Mouse (Mus musculus) lung, postnatal 0 days (tissue): ENCODE measurements at regions not wholly inside any gene's neighbourhood (a gene's known extent, or its start where the extent isn't known, plus 50 kb on each side); places are given as distances from the start of the nearest gene placed in this dataset.

ENCODE experiments used
- CTCF ChIP-seq: IDR thresholded peaks from 2 replicates; pipeline ENCODE4 v1.5.1; 2016; ENCODE audit warnings: antibody characterized with exemption, mild to moderate bottlenecking
- EP300 ChIP-seq: IDR thresholded peaks from 2 replicates; pipeline ENCODE4 v1.6.1; 2016; ENCODE audit warnings: antibody characterized with exemption, mild to moderate bottlenecking, control low read depth

DNA sequence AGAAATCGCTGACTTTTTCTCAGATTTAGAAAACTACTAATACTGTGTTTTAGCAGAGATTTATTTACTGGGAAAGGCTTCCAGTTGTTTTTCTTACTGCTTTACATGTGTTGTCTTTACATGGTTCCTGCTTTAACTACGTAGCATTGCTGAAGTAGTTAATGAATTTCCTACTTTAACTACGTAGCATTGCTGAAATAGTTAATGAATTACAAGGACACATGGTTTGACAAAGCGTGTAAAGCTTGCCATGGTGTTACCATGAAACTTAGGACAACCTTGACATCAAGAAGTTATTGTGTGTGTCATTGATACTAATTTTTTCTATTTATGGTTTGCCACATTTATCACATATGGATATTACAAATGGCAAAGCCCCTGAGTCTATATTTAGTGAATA lies 168.7 kb downstream of the Rfx6 start:
- TF ChIP-seq CTCF (no peak), EP300 (no peak)
